Mouse (Mus musculus): ENCODE measurements around the gene Tspear.

GRCm38 (mm10) chr10:77682994-77683393 lies 3.4 kb upstream of the Tspear start:
- TF ChIP-seq MYOG (IDR thresholded peaks at IDR 0.05; ENCODE audit: control insufficient read depth, extremely low read depth, insufficient read length), result no peak
- no peak for TF ChIP-seq CTCF (IDR thresholded peaks at IDR 0.05; ENCODE audit: control insufficient read depth, insufficient read depth, insufficient read length)
- no peak for TF ChIP-seq FOSL1 (IDR thresholded peaks at IDR 0.05; ENCODE audit: insufficient read depth, low read length, poor library complexity, severe bottlenecking)
- TF ChIP-seq MAX (IDR thresholded peaks at IDR 0.05), result no peak
- TF ChIP-seq MYOD1 (IDR thresholded peaks at IDR 0.05; ENCODE audit: control insufficient read depth, insufficient read length, low read depth), result no peak

Measured in C2C12 (cell line).